Mouse (Mus musculus) stomach, postnatal 0 days (tissue): Measurements from ENCODE around the gene Ggnbp2. TPM values are rescaled to one million over a fixed set of nuclear protein-coding genes. Genes with fewer than 3 reads are reported as not detected.
"Not testable (repeated sequence)": the region's sequence is repeated elsewhere in the genome, so short reads cannot be mapped to it uniquely, and the experiment has no call there.

Source experiments
- ATAC-seq: fragments of 200-750 bp; cut with Nextera tagmentation; 2 replicates; pipeline ENCODE4 v1.8.0; 2017; ENCODE audit not compliant: low FRiP score, low TSS enrichment
- DNase-seq: peaks from one replicate; pipeline ENCODE4 v3.0.0-alpha.2; 2016; ENCODE audit warnings: low spot score
- H3K27ac ChIP-seq: fragments of 300-500 bp; sonication (generic); replicated peaks from 2 replicates; pipeline ENCODE4 v1.5.1; 2014; ENCODE audit warnings: mild to moderate bottlenecking, control low read depth
- H3K27me3 ChIP-seq: fragments of 300-500 bp; sonication (generic); 2 replicates; pipeline ENCODE4 v1.6.1; 2014; ENCODE audit warnings: low read length; ENCODE audit not compliant: control insufficient read depth, insufficient read depth
- H3K36me3 ChIP-seq: fragments of 300-500 bp; sonication (generic); 2 replicates; pipeline ENCODE4 v1.6.1; 2014; ENCODE audit warnings: low read length, mixed read lengths; ENCODE audit not compliant: control insufficient read depth, insufficient read depth
- H3K4me1 ChIP-seq: fragments of 300-500 bp; sonication (generic); replicated peaks from 2 replicates; pipeline ENCODE4 v1.6.1; 2014; ENCODE audit warnings: antibody characterized with exemption; ENCODE audit not compliant: control insufficient read depth, insufficient read depth
- H3K4me2 ChIP-seq: fragments of 300-500 bp; sonication (generic); replicated peaks from 2 replicates; pipeline ENCODE4 v1.6.1; 2014; ENCODE audit warnings: low read depth, mild to moderate bottlenecking, control low read depth, moderate library complexity
- H3K4me3 ChIP-seq: fragments of 300-500 bp; sonication (generic); 2 replicates; pipeline ENCODE4 v1.5.1; 2014; ENCODE audit warnings: low read depth, low read length, control low read depth
- H3K9ac ChIP-seq: fragments of 300-500 bp; sonication (generic); 2 replicates; pipeline ENCODE4 v1.6.1; 2014; ENCODE audit warnings: mild to moderate bottlenecking, low read length, control low read depth, mixed read lengths
- H3K9me3 ChIP-seq: fragments of 300-500 bp; sonication (generic); 2 replicates; pipeline ENCODE4 v1.6.1; 2016; ENCODE audit warnings: low read length; ENCODE audit not compliant: control insufficient read depth
- CTCF ChIP-seq: IDR thresholded peaks from 2 replicates; pipeline ENCODE4 v1.5.1; 2016; ENCODE audit warnings: antibody characterized with exemption, low read depth, mild to moderate bottlenecking, moderate library complexity
- EP300 ChIP-seq: optimal IDR thresholded peaks from 2 replicates; pipeline ENCODE3; 2016; ENCODE audit warnings: antibody characterized with exemption
- WGBS: fragments of 180-500 bp; shearing (Covaris S2); extraction: QIAGEN DNeasy Blood & Tissue Kit; methylation state at CpG from one replicate; pipeline ENCODE4 v1.1.7; 2014; 5-methylcytosine and 5-hydroxymethylcytosine counted together
- polyA plus RNA-seq: library from polyadenylated mRNA; unstranded; fragments of >200 nt; fragmentation: Nextera tagmentation; extraction: Ambion mirVana; gene quantifications from 2 replicates; pipeline ENCODE4 v1.2.1, GENCODE M21; 2015

The Ggnbp2 gene
- polyA plus RNA-seq, 1 experiment from 2014 or later: 40.6 TPM

DNA sequence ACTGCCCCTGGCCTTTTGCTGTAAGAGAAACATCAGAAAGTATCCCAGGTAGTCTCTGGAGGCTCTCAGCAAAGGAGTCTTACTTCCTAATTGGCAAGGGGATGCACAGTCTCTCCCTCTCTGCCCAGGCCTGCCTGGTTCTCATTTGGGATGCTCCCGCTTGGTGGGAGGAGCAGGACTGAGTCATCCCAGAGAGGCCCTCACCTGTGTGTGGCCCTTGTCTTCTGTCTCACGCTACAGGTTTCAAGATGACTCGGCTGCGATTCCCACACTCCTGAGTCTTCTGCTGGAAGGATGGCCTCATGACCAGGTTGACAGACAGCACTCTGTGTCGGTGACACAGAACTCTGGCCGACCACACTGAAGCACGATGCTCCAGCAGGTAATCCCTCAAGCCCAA, 11.7 kb upstream of the Ggnbp2 start:
- ATAC-seq (no peak), DNase-seq (no peak)
- peaks cover 17% of the 10 kb centered on the region for H3K36me3 ChIP-seq
- H3K27me3 ChIP-seq: no peaks in the 10 kb centered on the region
- no peak overlapping the region for H3K4me2 ChIP-seq
- no peak overlapping the region for H3K9ac ChIP-seq
- H3K9me3 ChIP-seq: no peaks in the 10 kb centered on the region
- no peak for TF ChIP-seq CTCF
- no peak for TF ChIP-seq EP300
- H3K4me3 ChIP-seq: no peak overlapping the region
- no peak overlapping the region for H3K27ac ChIP-seq
- WGBS: 84% methylated on average over 7 of the region's 7 CpGs
- no peaks in the 10 kb centered on the region; the same call in none of the 2 replicates for H3K4me1 ChIP-seq

DNA sequence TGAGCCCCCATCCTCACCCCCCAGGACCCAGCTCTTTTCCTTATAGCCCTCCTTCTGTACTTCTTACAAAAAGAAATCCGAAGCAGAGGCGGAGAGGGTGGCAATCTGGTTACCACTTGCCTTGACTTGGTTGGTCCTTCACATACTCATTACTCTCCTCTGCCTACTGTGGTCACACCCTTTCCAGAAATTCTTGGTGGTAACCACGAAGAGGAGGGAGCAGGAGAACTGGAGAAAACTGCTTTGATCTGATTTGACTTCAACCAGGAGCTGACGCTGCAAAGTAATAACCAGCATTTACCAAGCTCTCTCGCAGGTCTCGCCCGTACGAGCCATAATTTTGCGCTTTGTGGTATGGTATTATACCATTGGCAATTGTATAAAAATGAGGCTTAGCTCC, 10.4 kb upstream of the Ggnbp2 start:
- 39% methylated on average over 9 of the region's 9 CpGs for WGBS
- Histone ChIP-seq H3K4me1 (no peaks in the 10 kb centered on the region; the same call in none of the 2 replicates), H3K27ac (peak overlapping the region; percentile 92), H3K4me2 (peak overlapping the region; percentile 93), H3K27me3 (no peaks in the 10 kb centered on the region), H3K36me3 (peaks cover 10% of the 10 kb centered on the region; the same call in 1 of the 2 replicates), H3K9ac (peak overlapping the region; percentile 81), H3K9me3 (no peaks in the 10 kb centered on the region), H3K4me3 (peak overlapping the region; percentile 84)
- DNase-seq: no peak
- TF ChIP-seq CTCF (no peak), EP300 (no peak)
- ATAC-seq: peak; percentile 40

DNA sequence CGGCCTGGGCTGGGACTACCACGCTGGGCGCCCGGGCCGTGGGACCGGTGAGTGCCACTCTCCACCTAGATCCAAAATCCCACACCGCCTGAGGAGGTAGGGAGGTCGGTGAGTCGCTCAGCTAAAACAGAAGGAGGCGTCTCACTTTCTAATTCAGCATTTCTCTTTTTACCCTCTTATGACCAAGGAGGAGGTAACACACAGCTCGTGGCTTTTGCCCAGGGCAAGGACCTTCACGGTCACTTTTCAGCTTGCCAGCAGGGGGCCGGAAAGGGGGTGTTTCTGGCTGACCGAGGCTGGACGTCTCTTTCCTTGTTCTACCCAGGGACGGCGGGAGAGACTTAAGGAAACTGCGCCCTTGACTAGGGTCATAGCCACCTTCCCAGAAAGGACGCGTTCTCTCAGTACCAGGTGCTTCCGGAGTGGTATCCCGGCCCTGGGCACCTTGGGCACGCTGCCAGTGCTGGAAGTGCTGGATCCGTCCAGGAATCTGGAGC, 9.9 kb upstream of the Ggnbp2 start:
- Histone ChIP-seq H3K9me3 (no peaks in the 10 kb centered on the region), H3K9ac (peak overlapping the region; percentile 81), H3K36me3 (peaks cover 9% of the 10 kb centered on the region; the same call in 1 of the 2 replicates), H3K4me3 (peak overlapping the region; percentile 84), H3K27ac (peak overlapping the region; percentile 92), H3K27me3 (no peaks in the 10 kb centered on the region), H3K4me2 (peak overlapping the region; percentile 93), H3K4me1 (no peaks in the 10 kb centered on the region; the same call in none of the 2 replicates)
- no peak for TF ChIP-seq EP300
- peak; percentile 63 for TF ChIP-seq CTCF
- DNase-seq (peak; percentile 77), ATAC-seq (peak; percentile 78)
- under 1% methylated on average over 23 of the region's 24 CpGs for WGBS

DNA sequence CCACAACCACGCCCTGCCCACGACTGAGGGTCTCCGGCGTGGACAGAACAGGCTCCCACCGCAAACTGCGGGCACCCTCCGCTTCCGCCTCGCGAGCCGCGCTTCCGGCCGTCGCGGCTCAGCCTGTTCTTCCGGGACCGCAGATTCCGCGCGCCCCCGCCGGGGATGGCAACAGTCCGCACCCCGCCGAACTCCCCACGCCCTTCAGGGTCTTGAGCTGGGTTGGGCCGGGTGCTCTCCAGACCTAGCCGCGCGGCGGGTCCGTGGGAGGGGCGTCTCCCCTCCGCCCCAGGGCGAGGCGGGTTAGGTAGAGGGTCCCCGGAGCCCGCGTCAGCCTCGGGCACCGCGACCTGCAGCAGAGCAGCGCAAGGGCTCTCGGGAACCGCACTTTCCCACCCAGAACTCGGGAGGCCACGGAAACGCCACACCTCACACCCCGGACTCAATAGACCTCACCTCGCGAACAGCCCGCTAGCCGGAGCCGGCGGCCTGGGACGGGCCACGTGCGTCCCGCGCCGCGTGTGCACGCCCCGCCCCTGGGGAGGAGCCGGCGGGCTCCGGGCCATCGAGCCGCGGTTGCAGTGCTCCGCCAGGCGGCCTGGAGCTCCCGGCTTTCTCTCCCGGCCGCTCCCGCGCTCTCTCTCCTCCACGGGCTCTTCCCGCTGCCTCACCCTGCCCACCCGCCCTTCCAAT, 9.3 kb upstream of the Ggnbp2 start, which contains the start of the genes Myo19 and Pigw:
TSS of gene Myo19 (plus strand) at position 377 of the 693 bp plus-strand sequence.
TSS of gene Pigw (minus strand) at position 514 of the 693 bp plus-strand sequence.
- under 1% methylated on average over 70 of the region's 81 CpGs for WGBS
- no peak for TF ChIP-seq EP300
- TF ChIP-seq CTCF: no peak; the same call in 1 of the 2 replicates
- Histone ChIP-seq H3K4me1 (no peaks in the 10 kb centered on the region; the same call in none of the 2 replicates), H3K27me3 (no peaks in the 10 kb centered on the region), H3K9ac (peak within 1 kb of the TSS; percentile 81), H3K4me2 (peak within 1 kb of the TSS; percentile 93), H3K36me3 (peaks cover 4% of the 10 kb centered on the region; the same call in 1 of the 2 replicates), H3K4me3 (peak within 1 kb of the TSS; percentile 84), H3K9me3 (no peaks in the 10 kb centered on the region), H3K27ac (peak within 1 kb of the TSS; percentile 92)
- peak; percentile 89 for DNase-seq
- ATAC-seq: peak; percentile 95

DNA sequence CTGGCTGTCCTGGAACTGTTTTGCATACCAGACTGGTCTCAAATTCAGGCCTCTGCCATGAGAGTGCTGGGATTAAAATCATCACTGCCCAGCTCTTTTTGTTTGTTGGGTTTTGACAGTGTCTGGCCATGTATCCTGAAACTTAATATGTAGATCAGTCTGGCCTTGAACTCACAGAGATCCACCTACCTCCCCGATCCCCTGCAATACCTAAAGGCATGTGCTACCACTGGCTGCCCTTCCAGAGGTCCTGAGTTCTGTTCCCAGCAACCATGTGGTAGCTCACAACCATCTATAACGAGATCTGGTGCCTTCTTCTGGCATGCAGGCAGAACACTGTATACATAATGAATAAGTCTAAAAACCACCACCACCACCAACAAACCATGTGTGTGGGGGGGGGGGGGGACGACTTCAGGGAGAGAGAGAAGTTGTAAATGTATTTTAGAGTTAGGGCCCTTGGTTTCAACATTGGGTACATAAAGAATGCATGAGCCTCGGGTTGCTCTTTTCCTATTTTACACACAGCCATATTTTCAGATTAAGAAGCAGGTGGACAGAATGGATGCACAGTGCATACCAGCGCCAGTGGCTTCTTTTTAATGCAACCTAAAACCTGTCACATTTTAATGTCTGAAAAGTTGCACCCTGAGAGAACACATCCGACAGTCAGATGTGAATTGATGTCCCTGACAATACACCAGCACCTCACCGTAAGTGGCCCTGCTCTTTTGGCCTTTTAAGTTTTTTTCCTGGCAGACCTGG, 8.6 kb upstream of the Ggnbp2 start:
- TF ChIP-seq EP300 (no peak), CTCF (no peak)
- Histone ChIP-seq H3K4me3 (peak overlapping the region; percentile 84), H3K27me3 (no peaks in the 10 kb centered on the region), H3K4me1 (no peaks in the 10 kb centered on the region; the same call in none of the 2 replicates), H3K9me3 (no peaks in the 10 kb centered on the region), H3K36me3 (peaks cover 4% of the 10 kb centered on the region; the same call in 1 of the 2 replicates), H3K9ac (peak overlapping the region; percentile 81), H3K27ac (peak overlapping the region; percentile 92), H3K4me2 (peak overlapping the region; percentile 93)
- no peak for ATAC-seq
- 13% methylated on average over 7 of the region's 7 CpGs for WGBS
- DNase-seq: no peak

DNA sequence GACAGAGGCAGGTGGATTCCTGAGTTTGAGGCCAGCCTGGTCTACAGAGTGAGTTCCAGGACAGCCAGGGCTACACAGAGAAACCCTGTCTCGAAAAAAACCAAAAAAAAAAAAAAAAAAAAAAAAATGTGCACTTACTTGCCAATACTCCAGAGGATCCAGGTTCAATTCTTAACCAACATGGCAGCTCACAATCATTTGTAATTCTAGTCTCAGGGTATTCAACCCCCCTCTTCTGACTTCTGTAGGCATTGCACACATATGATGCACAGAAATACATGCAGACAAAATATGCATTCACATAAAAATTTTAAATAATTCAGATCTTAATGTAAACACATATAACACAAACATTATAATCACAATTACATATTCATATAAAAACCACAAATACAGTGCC, 5.4 kb upstream of the Ggnbp2 start:
- not testable (repeated sequence) for H3K4me1 ChIP-seq, H3K4me3 ChIP-seq, H3K27me3 ChIP-seq, DNase-seq, ATAC-seq, H3K9ac ChIP-seq, H3K36me3 ChIP-seq, H3K4me2 ChIP-seq, H3K9me3 ChIP-seq, H3K27ac ChIP-seq
- WGBS: no CpG with 5 or more reads among the region's 1 CpGs
